Mouse (Mus musculus): ENCODE measurements around the gene Adgrl2.

GRCm38 (mm10) chr3:148850821-148851220, 139.5 kb downstream of the Adgrl2 start:
- TF ChIP-seq MYB (IDR thresholded peaks at IDR 0.05; ENCODE audit: low read depth, low read length) (no peak), ELF1 (IDR thresholded peaks at IDR 0.05; ENCODE audit: low read depth, low read length) (no peak), E2F4 (IDR thresholded peaks at IDR 0.05; ENCODE audit: borderline replicate concordance, low read depth, low read length) (no peak), POLR2A (IDR thresholded peaks at IDR 0.05; ENCODE audit: control insufficient read depth in 1 of 2, insufficient read depth in 1 of 2, low read depth in 1 of 2, low read length in 2 of 2, poor library complexity in 1 of 2) (no peak), MAX (IDR thresholded peaks at IDR 0.05; ENCODE audit: low read length) (no peak)

Measured in MEL (cell line).